Mouse (Mus musculus) T-cell, adult 66 days (primary cell): ENCODE measurements around the gene Acsm4. TPM values are rescaled to one million over a fixed set of nuclear protein-coding genes. Genes with fewer than 3 reads are reported as not detected.

Source experiments
- total RNA-seq, 2 experiments: library from RNA; stranded (reverse); gene quantifications; 3 replicates in 1 of 2; 4 replicates in 1 of 2; pipeline ENCODE4 v1.2.4; 2023

Gene Acsm4
- total RNA-seq = not detected

GRCm38 (mm10) chr7:119689726-119690125 is at the start of gene Acsm4:
Gene Acsm4 (plus strand): TSS chr7:119690026.

GRCm38 (mm10) chr7:119720253-119720946 is 30.6 kb downstream of the Acsm4 start, which contains the start of gene Thumpd1:
Gene Thumpd1 (minus strand): TSS chr7:119720798.

GRCm38 (mm10) chr7:119760527-119760951 is 70.7 kb downstream of the Acsm4 start, which contains the start of gene Acsm3:
Gene Acsm3 (plus strand): TSS chr7:119760923.

Other genes with a start within 250 kb of the Acsm4 start
- not detected for gene Gp2, start 230.7 kb upstream of the Acsm4 start, total RNA-seq
- not detected for gene Umod, start 210.7 kb upstream of the Acsm4 start, total RNA-seq
- not detected for gene Acsm5, start 170.6 kb upstream of the Acsm4 start, total RNA-seq
- not detected for gene Pdilt, start 166.5 kb upstream of the Acsm4 start, total RNA-seq
- not detected for gene Acsm2, start 135.7 kb upstream of the Acsm4 start, total RNA-seq
- gene Acsm1, start 83.0 kb upstream of the Acsm4 start, total RNA-seq = not detected
- gene Thumpd1, start 30.8 kb downstream of the Acsm4 start, total RNA-seq = 100 to 1,000 TPM; 104 to 106 TPM
- gene Acsm3, start 70.9 kb downstream of the Acsm4 start, total RNA-seq = not detected
- gene Rexo5, start 104.0 kb downstream of the Acsm4 start, total RNA-seq = 10 to 100 TPM; 69.4 to 69.6 TPM
- 1 to 10 TPM; 7.0 to 8.6 TPM for gene Eri2, start 104.0 kb downstream of the Acsm4 start, total RNA-seq
- 1 to 10 TPM; 3.8 to 4.8 TPM for gene Lyrm1, start 205.8 kb downstream of the Acsm4 start, total RNA-seq
- gene Dcun1d3, start 206.3 kb downstream of the Acsm4 start, total RNA-seq = 10 to 100 TPM; 20.6 to 24.4 TPM